Mouse (Mus musculus) fibroblast of lung, adult 2 months (primary cell): ENCODE data around the gene Rgcc.

Experiments used
- DNase-seq: peaks from one replicate; pipeline ENCODE4 v3.0.0-alpha.2; 2011; ENCODE audit warnings: low read depth

Gene Rgcc

DNA sequence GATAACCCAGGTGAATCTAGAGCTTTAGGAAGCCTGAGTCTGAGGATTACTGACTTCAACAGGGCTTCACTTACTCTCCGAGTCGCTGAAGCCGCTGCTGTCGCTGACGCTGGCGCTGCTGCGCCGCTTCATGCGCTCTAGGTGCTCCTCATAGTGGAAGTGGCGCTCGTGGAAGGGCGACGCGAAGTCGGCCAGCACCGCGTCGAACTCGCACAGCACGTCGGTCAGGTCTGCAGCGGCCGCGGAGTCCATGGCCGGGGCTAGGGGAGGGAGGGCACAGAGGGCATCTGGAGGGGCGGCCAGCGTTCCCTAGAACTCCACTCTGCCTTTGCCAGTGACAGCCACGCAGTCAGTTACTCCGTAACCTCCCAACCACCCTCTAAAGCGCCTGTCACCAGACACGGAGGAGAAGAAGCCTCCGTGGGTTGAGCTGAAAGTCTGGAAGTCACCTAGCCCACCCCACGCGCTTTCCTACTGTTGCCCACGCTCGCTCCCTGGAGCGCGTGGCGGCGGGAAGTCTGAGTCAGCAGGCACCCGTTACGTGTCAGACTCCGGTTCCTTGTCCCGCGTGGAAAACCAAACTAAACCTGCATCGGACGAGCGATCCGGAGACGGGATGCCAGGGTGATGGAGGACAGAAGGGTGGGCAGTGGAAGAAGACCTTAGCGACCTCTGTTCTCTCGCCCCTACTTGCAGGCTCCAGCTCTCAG is 649 bp downstream of the Rgcc start:
- no peak for DNase-seq

DNA sequence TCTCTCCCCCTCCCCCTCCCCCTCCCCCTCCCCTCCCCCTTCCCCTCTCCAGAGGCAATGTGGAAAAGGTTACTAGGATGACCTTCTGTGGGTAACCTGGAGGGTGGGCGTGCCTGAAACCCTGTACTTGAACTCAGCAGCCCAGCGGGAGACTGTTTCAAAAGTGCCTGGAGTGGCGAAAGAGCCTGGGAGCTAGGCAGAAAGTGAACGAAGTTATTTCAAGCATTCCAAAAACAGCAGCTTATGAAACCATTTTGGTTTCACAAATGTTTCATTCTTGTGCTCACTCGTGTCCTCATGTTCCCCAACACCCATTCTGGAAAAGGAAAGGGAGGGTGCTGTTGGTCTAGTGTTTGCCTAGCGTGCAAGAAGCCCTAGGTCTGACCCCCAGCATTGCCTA is 1.6 kb downstream of the Rgcc start:
- peak; percentile 81 for DNase-seq

DNA sequence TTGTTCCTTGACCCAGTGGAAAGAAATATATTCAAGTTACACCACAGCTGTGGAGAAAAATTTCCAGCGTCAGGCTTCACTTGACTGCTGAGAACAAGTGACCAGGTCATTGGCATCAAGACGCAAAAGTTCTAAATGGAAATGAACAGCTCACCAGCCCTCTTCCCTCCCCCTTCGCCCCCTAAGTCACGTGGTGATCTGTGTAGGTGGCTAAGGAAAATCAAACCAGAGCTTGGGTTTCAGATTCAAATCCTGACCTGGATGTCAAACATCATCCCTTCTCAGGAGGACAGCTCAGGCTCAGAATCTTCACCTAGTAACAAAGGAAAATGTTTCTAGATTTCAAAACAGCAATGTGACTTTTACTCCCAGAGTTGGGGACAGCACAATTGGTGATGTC is 2.2 kb downstream of the Rgcc start:
- peak; percentile 46 for DNase-seq

DNA sequence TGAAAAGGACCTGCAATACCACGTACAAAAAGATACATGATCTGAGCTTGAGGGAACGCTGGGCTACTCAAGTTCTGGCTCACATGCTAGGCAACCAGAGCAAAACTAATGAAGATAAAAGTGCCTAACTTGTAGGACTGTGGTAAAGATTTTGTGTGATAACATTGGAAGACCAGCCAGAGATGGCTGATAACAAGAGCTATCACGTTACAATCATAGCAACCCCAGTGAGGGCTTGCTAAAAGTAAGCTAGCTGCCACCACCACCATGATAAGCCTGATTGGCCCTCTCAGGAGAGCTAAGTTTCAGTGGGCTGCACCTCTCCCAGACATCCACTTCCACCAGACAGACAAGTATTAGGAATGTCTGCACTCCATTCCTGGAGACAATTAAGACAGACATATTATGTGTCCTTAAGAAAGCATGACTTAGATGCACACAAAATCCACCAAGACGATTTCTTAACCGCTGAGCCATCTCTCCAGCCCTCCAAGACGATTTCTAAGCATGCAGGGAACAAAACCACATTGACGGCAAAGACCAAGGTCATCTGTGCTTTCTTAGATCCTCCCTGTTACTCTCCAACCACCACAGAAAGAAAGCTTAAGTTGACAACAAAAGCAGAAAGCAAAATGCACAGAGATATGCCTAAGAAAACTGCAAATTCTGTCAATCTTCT is 3.0 kb downstream of the Rgcc start:
- no peak for DNase-seq

DNA sequence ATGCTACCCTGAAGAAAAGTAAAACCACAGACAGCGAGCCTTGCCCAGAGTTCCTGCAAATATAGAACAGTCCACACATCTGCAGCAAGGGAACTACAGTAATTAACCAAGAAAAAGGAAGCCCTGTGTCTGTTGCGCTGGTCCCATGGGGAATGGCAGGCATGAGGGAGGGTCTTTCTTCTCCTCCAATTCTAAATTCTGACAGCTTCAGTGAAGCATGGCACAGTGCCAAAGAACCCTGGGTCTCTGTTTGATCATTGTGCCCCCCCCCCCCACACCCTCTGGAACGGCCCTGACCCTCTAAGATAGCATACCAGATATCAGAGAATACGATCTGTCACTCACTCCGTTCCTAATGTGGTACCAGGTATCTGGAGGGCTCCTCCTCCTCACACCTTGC is 4.6 kb downstream of the Rgcc start:
- DNase-seq: no peak

DNA sequence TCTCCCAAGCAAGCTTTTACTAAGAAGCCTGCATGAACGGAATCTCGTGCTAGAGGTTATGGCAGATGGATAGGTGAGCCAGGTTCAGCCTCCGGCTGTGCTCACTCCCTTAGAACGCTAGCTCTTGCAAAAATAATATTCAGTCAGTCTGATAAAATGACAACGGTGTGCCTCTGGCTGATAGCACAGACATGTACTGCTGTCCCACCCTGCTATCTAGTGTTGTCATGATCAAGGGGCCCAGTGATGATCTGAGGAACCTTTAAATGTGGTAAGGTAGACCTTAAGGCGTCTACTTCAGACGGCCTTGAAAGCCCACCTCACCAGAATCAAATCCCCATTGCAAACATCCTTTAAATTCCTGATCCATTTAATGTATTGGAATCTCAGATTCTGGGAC is 5.2 kb downstream of the Rgcc start:
- DNase-seq: no peak

DNA sequence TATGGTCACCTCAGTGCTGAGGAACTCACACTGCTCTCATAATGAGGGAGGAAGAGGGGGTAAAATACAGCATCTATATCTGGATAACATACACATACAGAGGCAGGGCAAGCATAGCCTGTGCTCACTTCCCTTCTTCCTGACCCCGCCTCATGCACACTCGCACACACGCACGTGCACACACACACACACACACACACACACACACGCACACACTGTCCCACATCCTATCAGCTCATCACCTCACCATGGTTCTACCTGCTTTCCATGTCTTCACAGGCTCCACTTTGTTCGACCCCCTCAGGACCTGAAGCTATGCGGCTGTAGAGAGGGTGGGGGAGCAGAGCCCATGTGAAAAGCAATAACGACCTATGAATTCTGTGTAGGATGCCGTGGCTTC is 5.9 kb downstream of the Rgcc start:
- DNase-seq: no peak

DNA sequence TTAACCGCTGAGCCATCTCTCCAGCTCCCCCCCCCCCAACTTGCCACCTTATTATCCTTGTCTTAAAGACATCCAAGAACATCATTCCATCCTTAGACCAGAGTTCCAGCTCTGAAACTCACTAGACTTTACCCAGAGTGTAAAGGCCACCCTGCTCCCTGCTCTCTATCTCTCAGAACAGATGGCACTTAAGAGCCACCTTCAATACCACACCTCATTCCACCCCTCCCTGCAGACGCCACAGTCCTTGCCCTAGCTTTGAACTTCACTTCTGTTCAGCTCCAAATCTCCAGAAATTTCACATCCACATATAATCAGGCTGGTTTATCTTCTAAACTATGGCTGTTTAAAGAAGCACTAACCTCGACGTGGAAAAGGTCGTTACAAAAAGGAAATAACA is 6.5 kb downstream of the Rgcc start:
- no peak for DNase-seq

DNA sequence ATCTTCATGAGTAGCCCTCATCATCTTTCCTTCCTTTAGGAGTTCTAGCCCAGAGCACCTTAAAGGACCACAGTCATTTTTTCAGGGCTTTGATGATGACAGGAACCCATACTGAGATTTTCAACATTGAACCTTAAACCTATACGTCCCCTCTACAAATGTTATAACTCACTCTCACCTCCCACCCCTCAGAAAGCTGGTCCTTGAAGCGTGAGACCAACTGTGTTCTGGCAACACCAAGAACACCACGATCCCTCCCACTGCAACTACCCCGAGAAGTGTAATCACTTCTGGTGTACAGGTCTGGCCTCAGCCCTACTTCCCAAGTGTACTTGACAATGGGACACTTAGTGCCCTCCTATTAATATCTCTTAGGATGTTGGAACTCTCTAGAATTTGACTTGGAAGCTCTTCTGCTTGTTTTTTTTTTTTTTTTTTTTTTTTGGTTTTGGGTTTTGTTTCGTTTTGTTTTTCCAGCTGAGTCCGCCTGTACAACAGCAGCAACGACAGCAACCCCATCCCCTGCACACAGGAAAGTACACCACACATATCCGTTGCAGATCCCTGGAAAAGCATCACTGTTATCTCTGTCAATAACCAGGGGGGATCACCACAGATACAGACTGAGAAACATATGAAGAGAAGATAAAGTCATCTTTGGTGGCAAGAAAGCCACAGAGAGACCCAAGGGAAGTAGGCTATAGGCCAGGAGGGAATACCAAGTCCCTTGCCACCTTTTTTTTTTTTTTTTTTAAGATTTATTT is 7.2 kb downstream of the Rgcc start:
- DNase-seq: no peak

DNA sequence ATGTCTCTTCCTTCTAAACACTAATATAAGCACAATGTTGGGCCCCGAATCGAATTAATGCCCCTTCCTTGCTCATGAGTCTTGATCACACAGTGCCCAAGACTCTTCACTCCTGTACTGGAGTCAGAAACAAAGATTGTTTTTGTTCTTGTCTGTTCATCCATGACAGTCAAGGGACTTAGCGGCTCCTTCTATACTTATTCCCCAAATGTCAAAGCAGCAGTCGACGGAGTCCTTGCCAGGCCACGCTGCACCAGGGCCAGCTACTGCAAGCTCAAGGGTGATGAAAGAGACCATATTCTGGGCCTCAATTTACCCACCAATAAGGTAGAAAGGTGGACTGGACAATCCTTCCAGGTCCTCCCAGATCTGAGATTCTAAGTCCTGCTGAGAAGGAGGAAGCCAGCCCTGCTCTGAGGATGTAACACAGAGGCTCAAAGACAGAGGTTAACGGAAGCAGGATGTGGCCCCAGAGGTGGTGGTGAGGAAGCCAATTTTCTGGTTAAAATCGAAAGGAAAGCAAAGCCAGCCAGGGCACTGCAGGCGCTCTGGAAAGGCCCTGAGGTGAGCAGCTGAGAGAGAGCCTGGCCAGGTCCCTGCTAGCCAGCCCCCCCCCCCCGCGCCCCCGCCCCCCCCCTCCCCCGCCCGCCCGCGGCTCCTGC is 8.2 kb downstream of the Rgcc start:
- DNase-seq: no peak

DNA sequence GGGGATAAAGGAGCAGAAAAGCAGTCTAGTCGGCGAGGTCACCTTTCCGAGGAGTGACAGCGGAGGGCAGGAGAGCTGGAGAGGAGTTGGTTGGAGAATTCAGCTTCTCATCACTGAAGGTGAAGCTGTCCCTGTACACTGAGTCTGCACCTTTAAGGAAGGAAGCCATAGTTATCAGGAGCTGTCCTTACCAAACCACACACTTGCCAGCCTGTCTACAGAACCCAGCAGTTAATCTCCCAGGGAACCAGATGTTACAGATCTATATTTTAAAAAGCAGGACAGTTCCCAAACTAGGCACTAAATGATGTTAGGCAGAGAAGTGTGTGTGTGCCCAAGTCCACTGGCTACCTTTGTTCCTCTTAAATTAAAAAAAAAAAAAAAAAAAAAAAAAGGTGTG is 9.8 kb downstream of the Rgcc start:
- DNase-seq: no peak

DNA sequence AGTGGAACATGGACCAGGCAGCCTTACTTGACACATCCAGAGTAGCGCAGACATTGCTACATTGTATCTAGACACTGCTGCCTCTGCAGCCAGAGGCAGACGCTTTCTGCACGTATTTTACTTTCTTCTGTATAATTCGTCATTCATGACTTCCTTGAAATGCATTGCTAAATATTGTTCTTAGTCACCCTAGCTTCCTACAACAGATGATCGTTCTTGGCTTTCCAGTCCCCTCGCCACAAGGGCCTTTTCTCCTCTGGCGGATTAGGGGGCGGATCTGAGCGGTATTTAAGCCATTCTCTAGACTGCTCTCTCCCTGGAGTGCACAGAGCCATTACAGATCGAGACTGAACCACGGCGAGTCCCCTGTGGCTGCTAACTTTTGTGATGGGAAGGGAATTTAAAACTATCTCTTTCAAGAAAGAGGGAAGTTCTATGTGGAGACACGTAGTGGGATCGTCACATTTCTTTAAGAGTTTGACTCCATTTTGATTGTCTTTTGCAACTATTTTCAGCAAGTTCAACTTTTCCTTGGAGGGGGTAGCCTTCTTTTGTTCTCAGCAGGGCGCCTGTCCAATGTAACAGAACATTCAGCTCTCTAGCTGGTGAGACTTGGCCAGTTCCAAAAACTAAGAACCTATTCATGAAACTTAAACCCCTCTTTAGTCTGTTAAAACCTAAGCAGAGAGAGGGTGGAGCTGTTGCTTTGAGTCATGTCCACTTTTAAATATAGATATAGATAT is 10.6 kb downstream of the Rgcc start:
- peak; percentile 55 for DNase-seq

DNA sequence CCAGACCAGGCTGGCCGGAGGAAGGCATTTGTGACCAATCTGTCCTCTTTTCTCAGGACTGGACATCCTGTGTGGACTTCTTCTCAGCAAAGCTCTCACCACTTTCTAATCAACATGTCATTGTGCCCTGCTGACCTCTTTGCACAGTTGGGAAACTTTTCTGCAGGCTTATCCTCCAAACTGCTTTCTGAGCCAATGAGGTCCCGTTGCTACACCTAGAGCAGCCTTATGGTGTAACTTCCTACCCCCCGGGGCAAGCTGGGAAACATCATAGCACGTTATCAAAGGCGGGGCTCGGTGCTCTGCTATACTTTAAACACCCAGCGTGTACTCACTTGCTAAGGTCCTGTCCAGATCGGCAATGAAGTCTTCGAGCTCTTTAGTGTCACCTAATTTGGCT is 11.5 kb downstream of the Rgcc start:
- no peak for DNase-seq

DNA sequence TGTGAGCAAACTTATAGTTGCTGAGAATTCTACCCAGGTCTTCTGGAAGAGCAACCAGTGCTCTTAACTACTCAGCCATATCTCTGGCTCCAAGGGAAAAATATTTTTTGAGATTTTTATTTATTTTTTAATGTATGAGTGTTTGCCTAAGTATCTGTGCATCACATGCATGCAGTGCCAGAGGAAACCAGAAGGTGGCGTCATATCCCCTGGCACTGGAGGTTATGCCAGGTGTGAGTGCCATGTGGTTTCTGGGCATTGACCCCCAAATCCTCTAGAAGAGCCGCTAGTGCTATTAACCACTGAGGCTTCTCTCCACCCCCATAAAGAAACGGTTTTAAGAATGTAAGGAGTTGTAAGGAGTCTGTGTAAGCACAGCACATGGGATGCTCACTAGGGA is 13.2 kb downstream of the Rgcc start:
- DNase-seq: no peak

DNA sequence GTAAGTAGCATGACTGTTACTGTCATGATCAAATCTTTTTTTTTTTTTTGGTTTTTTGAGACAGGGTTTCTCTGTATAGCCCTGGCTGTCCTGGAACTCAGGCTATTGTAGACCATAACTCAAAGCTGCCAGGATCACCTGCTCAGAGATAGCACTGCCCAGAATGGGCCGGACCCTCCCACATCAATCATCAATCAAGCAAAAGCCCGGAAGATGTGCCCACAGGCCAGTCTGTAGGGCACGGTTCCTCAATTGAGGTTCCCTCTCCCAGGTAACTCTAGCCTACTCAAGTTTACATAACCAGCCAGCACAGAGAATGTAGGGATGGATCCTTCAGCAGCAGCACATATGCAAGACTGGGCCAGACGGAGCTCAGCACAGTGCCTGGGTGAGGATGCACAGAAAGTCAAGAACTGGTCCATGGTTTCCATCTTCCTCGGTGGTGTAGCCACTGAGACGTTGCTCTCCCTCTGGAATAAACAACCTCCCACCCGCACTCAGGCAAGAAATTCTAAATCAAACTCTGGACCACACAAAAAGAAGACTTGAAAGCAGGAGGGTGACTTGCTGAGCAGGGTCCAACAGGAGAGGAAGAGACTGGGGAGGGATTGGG is 14.1 kb downstream of the Rgcc start:
- DNase-seq: no peak

DNA sequence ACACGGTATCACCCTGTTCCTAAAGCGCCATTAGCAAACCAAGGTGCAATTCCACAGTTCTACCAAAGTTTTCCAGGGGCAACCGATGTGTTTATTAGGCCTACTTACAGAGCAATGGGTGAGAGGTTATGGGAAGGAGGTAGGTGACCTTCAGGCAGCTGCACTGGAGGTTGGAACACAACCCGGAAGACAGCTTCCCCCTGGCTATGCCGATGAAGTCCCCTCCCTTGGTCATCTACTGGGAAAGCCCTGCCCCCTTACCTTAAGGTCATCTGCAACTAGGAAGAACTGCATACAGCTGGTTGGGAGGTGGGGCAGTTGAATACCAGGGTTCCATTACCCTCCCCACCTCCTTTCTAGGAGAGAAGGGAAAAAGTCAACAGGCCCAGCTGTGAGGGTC is 15.9 kb downstream of the Rgcc start:
- no peak for DNase-seq

DNA sequence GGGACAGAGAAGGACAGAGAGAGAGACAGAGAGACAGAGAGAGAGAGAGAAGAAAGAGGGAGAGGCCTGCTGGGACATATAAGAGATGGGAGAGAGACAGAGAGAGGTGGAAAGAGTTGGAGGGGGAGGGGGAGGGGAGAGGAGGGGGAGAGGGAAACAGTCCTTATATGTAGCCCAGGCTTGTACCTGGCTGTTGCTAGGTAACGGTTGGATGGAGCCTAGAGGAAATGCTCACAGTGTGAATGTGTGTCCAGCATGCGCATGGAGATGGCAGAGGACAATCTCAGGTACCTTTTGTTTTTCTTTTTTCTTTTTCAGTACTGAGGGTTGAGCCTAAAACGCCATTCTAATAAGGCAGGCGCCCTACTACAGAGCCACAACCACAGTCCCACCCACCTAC is 16.8 kb downstream of the Rgcc start:
- no peak for DNase-seq

DNA sequence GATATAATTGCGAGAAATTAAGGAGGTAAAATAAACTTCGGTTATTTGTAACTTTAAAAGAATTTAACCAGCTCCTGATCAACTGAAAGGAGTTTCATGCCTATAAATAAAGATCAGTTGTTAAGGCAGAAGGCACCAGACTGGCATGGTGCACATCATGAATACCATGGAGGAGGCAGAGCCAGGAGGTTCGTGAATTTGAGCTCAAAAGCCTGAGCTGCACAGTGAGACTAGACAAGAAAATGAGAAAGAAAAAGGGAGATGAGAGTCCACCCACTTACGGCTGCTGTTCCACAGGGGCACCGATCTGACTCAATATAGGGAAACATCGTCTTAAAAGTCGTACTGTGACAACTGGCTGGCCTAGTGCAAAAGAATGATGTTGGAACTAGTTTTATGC is 17.5 kb downstream of the Rgcc start:
- no peak for DNase-seq

DNA sequence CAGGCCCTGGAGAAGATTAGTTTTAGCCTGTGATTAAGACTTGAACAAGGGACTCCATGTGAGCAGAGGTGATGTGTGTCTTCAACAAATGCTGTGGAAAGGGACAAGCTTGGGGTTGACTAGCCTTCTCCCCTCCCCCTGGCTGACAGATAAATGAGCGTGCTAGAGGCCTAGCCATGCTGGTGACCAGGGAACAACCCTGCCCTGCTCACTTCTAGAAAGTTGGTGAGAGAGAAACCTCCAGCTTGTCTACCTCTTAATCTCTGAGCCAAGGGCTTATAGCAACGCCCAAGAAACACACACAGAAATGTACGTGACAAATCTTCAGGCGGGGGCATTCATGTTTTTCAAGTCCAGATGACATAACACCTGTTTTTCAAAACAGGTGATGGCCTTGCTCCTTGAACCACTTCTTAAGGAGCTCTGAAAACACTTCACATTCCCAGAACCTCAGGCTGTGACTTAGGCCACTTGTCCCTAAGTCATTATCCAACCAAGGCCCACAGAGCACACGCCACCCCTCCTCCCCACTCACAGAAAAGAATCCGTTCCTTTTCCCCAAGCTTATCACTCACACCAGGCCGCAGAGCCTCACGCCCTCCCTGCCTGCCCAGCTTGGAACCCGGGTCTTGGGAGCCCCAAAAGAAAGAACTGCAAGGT is 19.4 kb downstream of the Rgcc start:
- DNase-seq: no peak

DNA sequence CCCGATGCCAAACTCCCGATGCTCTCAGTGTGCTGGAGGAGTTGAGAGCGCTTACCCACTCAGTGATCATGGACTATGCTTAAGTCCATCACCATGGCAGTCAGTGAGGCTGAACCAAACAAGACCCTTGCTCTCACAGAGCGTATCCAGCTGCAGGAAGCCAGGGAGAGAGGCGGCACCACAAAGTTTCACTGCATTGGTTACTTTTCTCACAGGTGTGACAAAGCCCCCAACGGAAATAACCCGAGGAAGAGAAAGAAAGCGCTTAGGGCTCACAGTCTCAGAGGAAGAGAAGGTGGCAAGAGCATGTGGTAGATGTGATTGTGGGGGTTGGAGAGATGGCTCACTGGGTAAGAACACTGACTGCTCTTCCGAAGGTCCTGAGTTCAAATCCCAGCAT is 21.0 kb downstream of the Rgcc start:
- DNase-seq: no peak

DNA sequence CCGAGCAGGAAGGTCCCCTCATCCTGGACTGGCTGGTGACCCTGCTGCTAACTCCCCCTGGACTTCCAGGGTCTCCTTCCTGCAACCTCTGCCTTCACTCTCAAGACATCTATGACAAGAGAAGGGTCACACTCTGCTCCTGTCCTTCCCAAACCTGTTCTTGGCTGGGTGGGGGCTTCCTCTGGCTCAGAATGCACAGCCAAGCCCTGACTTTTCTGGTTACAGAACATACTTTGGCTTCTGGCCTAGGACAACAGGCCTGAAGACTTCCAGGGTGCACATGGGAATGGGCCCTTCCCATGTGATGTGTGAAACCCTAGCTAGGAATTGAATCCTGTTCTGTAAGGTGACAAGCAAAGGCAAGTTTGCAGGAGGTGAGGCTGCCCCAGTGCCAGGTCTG is 22.0 kb downstream of the Rgcc start:
- DNase-seq: no peak
